Mouse (Mus musculus): ENCODE measurements around the gene Ccdc152. TPM values are rescaled to one million over a fixed set of nuclear protein-coding genes. Genes with fewer than 3 reads are reported as not detected.
"Not testable (repeated sequence)": the region's sequence is repeated elsewhere in the genome, so short reads cannot be mapped to it uniquely, and the experiment has no call there.

Gene Ccdc152
- total RNA-seq, 1 experiment, result 0.76 TPM

DNA sequence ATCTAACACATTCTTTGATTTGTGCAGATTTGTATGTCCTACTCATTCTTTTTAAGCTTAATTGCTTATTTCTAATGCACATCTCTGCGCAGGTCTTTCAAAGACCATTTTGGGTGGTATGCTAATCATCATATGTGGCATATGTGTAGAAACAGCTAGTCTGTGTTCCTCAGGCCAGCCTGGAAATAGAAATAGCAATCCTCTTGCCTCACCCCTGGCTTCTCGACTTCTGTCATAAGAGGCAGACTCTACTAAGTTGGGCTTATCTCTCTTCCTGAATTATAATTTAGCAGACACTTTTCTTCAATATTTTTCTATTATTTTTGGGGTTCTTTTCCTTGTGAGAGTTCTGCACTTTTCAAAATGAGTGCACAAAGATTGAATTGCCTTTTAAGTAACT lies 52.7 kb downstream of the Ccdc152 start:
- no peaks in the 10 kb centered on the region for H3K9me3 ChIP-seq (ENCODE audit: control insufficient read depth, insufficient read depth, low read depth, low read length)
- H3K27ac ChIP-seq (ENCODE audit: insufficient read depth, low read depth, low read length, poor library complexity, severe bottlenecking), result no peak overlapping the region
- H3K4me1 ChIP-seq (ENCODE audit: control insufficient read depth in 2 of 2, insufficient read depth in 2 of 2, low read length in 2 of 2, poor library complexity in 1 of 2), result peaks cover 0 to 2% of the 10 kb centered on the region in 2 experiments; a peak in 1 of 4 replicates
- TF ChIP-seq ZNF384 (IDR thresholded peaks at IDR 0.05; ENCODE audit: low read depth, low read length), result no peak
- no peak for TF ChIP-seq ZC3H11A (IDR thresholded peaks at IDR 0.05; ENCODE audit: borderline replicate concordance, low read depth, low read length)
- no peak for TF ChIP-seq MAFK (IDR thresholded peaks at IDR 0.05; ENCODE audit: insufficient read depth, low read depth, low read length)
- no peak for TF ChIP-seq CHD2 (IDR thresholded peaks at IDR 0.05; ENCODE audit: low read depth, low read length)
- TF ChIP-seq HCFC1 (IDR thresholded peaks at IDR 0.05; ENCODE audit: borderline replicate concordance, insufficient read depth, low read length), result no peak
- no peak for DNase-seq (ENCODE audit: low read depth, low spot score)
- H3K9ac ChIP-seq (ENCODE audit: insufficient read depth, low read depth, low read length, poor library complexity, severe bottlenecking), result no peak overlapping the region
- in situ Hi-C loops (cut with MboI; ENCODE audit: low sequenced_read_pairs in 2 of 2, unreplicated experiment in 2 of 2), result no loop called here
- H3K36me3 ChIP-seq (ENCODE audit: control insufficient read depth, insufficient read depth, low read length, poor library complexity, severe bottlenecking), result no peaks in the 10 kb centered on the region
- no peak overlapping the region for H3K4me3 ChIP-seq (ENCODE audit: insufficient read depth in 1 of 2, low read depth in 1 of 2, low read length in 2 of 2, poor library complexity in 1 of 2, severe bottlenecking in 1 of 2)

DNA sequence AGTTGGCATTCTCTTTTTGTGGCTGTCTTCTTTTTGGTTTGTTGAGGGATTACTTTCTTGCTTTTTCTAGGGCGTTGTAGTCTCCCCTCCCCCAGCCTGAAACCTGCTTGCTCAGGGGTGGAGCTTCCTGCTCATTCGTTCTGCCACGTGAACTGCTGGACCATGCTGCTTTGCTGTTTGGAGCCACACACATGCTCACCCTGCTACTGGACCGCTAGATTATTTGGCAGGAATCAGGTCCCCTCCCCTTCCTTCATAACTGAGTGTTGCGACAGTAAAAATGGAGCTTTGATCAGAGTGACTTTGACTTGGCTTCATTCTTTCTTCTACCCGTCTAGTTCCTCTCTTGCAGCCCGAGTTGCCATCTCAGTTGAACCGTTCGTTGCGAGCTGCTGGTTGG lies 58.3 kb downstream of the Ccdc152 start:
- H3K9me3 ChIP-seq (ENCODE audit: control insufficient read depth, insufficient read depth, low read depth, low read length); H3K9ac ChIP-seq (ENCODE audit: insufficient read depth, low read depth, low read length, poor library complexity, severe bottlenecking); H3K4me1 ChIP-seq (ENCODE audit: control insufficient read depth in 2 of 2, insufficient read depth in 2 of 2, low read length in 2 of 2, poor library complexity in 1 of 2); H3K4me3 ChIP-seq (ENCODE audit: insufficient read depth in 1 of 2, low read depth in 1 of 2, low read length in 2 of 2, poor library complexity in 1 of 2, severe bottlenecking in 1 of 2); H3K27ac ChIP-seq (ENCODE audit: insufficient read depth, low read depth, low read length, poor library complexity, severe bottlenecking); in situ Hi-C loops (cut with MboI; ENCODE audit: low sequenced_read_pairs in 2 of 2, unreplicated experiment in 2 of 2); DNase-seq (ENCODE audit: low read depth, low spot score); H3K36me3 ChIP-seq (ENCODE audit: control insufficient read depth, insufficient read depth, low read length, poor library complexity, severe bottlenecking): not testable (repeated sequence)

DNA sequence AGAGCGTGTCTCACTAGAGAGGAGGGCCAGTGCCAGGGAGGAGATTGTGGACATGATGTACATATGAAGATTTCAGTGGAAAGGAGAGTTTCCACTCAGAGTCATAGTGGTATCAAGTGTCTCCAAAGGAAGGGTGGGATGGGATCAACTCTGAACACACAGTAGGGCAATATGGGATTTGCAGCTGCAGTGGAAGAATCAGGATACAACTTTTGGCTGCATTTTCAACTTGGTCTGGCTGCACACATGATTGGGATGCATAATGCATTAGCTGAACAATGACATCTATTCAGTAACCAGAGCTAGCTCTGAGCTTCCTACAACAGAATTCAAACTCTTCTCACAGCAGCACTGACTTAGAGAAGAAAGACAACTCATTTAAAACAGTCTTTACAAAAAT lies 65.4 kb downstream of the Ccdc152 start:
- Histone ChIP-seq H3K36me3 (ENCODE audit: control insufficient read depth, insufficient read depth, low read length, poor library complexity, severe bottlenecking) (no peaks in the 10 kb centered on the region), H3K4me3 (ENCODE audit: insufficient read depth in 1 of 2, low read depth in 1 of 2, low read length in 2 of 2, poor library complexity in 1 of 2, severe bottlenecking in 1 of 2) (no peak overlapping the region), H3K4me1 (ENCODE audit: control insufficient read depth in 2 of 2, insufficient read depth in 2 of 2, low read length in 2 of 2, poor library complexity in 1 of 2) (no peaks in the 10 kb centered on the region), H3K27ac (ENCODE audit: insufficient read depth, low read depth, low read length, poor library complexity, severe bottlenecking) (no peak overlapping the region), H3K9ac (ENCODE audit: insufficient read depth, low read depth, low read length, poor library complexity, severe bottlenecking) (no peak overlapping the region), H3K9me3 (ENCODE audit: control insufficient read depth, insufficient read depth, low read depth, low read length) (no peaks in the 10 kb centered on the region)
- in situ Hi-C loops (cut with MboI; ENCODE audit: low sequenced_read_pairs in 2 of 2, unreplicated experiment in 2 of 2), result no loop called here
- no peak for TF ChIP-seq HCFC1 (IDR thresholded peaks at IDR 0.05; ENCODE audit: borderline replicate concordance, insufficient read depth, low read length)
- no peak for TF ChIP-seq MAFK (IDR thresholded peaks at IDR 0.05; ENCODE audit: insufficient read depth, low read depth, low read length)
- no peak for TF ChIP-seq ZNF384 (IDR thresholded peaks at IDR 0.05; ENCODE audit: low read depth, low read length)
- TF ChIP-seq CHD2 (IDR thresholded peaks at IDR 0.05; ENCODE audit: low read depth, low read length), result no peak
- TF ChIP-seq ZC3H11A (IDR thresholded peaks at IDR 0.05; ENCODE audit: borderline replicate concordance, low read depth, low read length), result no peak
- DNase-seq (ENCODE audit: low read depth, low spot score), result no peak

DNA sequence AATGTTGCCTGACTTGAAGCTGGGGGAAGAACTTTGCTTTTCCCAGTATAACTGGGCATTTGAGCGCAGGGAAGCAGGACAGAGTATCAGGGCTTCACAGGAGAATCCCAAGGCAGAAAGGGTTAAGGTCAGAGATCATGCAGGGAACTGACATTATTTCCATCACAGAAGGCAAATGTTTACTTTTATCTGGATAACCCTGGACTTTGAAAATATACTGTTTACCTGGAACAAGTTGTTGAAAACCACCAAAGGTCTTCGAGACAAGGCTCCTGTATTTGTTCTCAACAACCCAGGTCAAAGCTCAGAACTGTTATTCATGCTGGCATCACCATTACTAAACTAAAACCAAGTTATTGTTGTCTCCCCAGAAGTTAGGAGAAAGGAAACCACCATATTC lies 67.0 kb downstream of the Ccdc152 start:
- Histone ChIP-seq H3K27ac (ENCODE audit: insufficient read depth, low read depth, low read length, poor library complexity, severe bottlenecking) (no peak overlapping the region), H3K9me3 (ENCODE audit: control insufficient read depth, insufficient read depth, low read depth, low read length) (no peaks in the 10 kb centered on the region), H3K4me1 (ENCODE audit: control insufficient read depth in 2 of 2, insufficient read depth in 2 of 2, low read length in 2 of 2, poor library complexity in 1 of 2) (no peaks in the 10 kb centered on the region), H3K9ac (ENCODE audit: insufficient read depth, low read depth, low read length, poor library complexity, severe bottlenecking) (no peak overlapping the region), H3K4me3 (ENCODE audit: insufficient read depth in 1 of 2, low read depth in 1 of 2, low read length in 2 of 2, poor library complexity in 1 of 2, severe bottlenecking in 1 of 2) (no peak overlapping the region), H3K36me3 (ENCODE audit: control insufficient read depth, insufficient read depth, low read length, poor library complexity, severe bottlenecking) (no peaks in the 10 kb centered on the region)
- TF ChIP-seq HCFC1 (IDR thresholded peaks at IDR 0.05; ENCODE audit: borderline replicate concordance, insufficient read depth, low read length) (no peak), MAFK (IDR thresholded peaks at IDR 0.05; ENCODE audit: insufficient read depth, low read depth, low read length) (no peak), ZNF384 (IDR thresholded peaks at IDR 0.05; ENCODE audit: low read depth, low read length) (no peak), CHD2 (IDR thresholded peaks at IDR 0.05; ENCODE audit: low read depth, low read length) (no peak), ZC3H11A (IDR thresholded peaks at IDR 0.05; ENCODE audit: borderline replicate concordance, low read depth, low read length) (no peak)
- no peak for DNase-seq (ENCODE audit: low read depth, low spot score)
- in situ Hi-C loops (cut with MboI; ENCODE audit: low sequenced_read_pairs in 2 of 2, unreplicated experiment in 2 of 2), result no loop called here

DNA sequence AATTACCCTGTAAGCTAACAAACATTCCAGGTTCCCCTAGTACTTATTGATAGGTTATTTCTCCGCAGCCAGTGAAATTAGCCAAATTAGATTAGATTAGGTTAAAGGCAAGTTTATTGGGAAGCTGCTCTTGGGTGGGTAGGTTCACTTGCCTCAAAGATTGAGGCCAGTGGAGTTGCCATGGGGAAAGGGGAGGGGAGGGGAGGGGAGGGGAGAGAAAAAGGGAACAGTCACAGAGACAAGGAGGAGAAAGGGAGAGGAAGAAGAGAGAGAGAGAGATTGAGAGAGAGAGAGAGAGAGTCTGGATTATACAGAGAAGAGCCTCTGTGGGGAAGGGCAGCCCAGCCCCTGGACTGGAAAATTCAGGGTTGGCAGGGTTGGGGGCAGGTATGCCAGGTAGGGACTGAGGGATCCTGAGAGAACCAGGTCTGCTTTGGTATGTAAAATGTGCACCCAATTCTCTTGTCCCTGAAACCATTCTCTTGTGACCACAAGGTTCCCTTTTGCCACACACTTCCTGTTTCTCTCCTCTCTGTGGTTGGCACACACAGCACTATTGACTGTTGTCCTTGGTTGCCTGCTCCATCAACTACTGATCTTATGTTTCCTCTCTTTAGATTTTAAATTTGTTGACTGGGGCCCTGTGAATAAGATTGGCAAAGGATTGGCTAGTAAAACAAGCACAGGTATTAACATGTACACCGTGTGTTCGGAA lies 69.3 kb downstream of the Ccdc152 start:
- no peaks in the 10 kb centered on the region for H3K36me3 ChIP-seq (ENCODE audit: control insufficient read depth, insufficient read depth, low read length, poor library complexity, severe bottlenecking)
- in situ Hi-C loops (cut with MboI; ENCODE audit: low sequenced_read_pairs in 2 of 2, unreplicated experiment in 2 of 2), result no loop called here
- no peak overlapping the region for H3K27ac ChIP-seq (ENCODE audit: insufficient read depth, low read depth, low read length, poor library complexity, severe bottlenecking)
- no peak for DNase-seq (ENCODE audit: low read depth, low spot score)
- H3K9ac ChIP-seq (ENCODE audit: insufficient read depth, low read depth, low read length, poor library complexity, severe bottlenecking), result no peak overlapping the region
- TF ChIP-seq MAFK (IDR thresholded peaks at IDR 0.05; ENCODE audit: insufficient read depth, low read depth, low read length) (no peak), HCFC1 (IDR thresholded peaks at IDR 0.05; ENCODE audit: borderline replicate concordance, insufficient read depth, low read length) (no peak), ZNF384 (IDR thresholded peaks at IDR 0.05; ENCODE audit: low read depth, low read length) (no peak)
- H3K4me3 ChIP-seq (ENCODE audit: insufficient read depth in 1 of 2, low read depth in 1 of 2, low read length in 2 of 2, poor library complexity in 1 of 2, severe bottlenecking in 1 of 2), result no peak overlapping the region
- no peaks in the 10 kb centered on the region for H3K9me3 ChIP-seq (ENCODE audit: control insufficient read depth, insufficient read depth, low read depth, low read length)
- no peaks in the 10 kb centered on the region for H3K4me1 ChIP-seq (ENCODE audit: control insufficient read depth in 2 of 2, insufficient read depth in 2 of 2, low read length in 2 of 2, poor library complexity in 1 of 2)

Measured in ES-E14 (cell line).